Mouse (Mus musculus): ENCODE results near the gene Dapp1.
"Not testable (repeated sequence)": the region's sequence is repeated elsewhere in the genome, so short reads cannot be mapped to it uniquely, and the experiment has no call there.

Gene Dapp1

DNA sequence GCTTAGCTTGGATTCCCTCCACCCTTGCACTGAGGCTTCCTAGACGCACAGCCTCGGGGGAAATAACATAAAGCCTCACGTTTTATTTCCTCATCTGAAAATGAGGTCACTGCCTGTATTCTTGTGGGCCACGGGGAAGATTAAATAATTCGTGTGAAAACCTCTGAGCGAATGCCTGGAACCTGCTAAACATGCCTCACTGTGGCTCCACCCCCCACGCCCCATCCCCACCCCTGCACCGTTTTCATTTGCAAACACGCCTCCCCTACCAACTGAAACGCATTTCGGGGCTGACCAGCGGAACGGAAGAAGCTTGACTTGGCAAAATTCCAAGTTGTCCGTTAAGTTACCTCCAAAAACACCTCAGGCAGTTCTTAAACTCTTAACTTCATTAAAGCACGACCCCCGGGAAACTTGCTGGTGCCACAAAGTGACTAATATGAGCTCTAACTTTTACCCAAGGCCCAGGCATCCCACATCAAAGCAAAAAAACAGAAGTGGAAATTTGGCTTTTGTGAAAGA is 25.7 kb downstream of the Dapp1 start:
- no peak for DNase-seq (ENCODE audit: extremely low read depth, insufficient read length, low spot score)

DNA sequence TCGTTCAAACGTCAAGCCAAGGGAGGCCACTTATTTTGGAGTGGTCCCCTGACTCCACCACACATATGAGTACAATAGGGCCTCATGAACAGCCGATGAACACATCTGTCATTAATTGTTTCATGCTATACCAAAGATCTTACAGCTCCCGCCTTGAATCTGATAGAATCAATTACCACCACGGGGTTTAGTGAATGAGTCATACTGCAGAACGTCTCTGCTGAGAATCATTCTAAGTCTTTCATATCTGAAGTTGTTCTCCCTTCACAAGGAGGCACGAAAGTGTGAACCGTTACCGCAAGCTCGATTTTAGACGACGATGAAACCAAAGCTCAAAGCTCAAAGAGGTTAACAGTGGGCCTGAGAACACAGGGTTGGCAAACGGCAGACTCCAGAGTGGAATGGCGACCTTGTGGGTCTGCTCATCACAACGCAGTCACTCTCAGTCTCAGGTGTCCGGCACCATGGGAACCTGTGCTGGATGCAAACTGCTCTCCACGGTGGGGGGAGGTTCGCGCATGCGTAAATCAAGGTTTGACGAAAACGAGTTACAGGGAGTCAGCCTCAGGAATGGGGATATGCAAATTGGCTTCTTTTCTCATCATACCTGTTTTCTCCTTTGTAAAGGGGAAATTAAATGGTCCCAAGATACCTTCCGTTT is 27.0 kb downstream of the Dapp1 start:
- DNase-seq (ENCODE audit: extremely low read depth, insufficient read length, low spot score): no peak

DNA sequence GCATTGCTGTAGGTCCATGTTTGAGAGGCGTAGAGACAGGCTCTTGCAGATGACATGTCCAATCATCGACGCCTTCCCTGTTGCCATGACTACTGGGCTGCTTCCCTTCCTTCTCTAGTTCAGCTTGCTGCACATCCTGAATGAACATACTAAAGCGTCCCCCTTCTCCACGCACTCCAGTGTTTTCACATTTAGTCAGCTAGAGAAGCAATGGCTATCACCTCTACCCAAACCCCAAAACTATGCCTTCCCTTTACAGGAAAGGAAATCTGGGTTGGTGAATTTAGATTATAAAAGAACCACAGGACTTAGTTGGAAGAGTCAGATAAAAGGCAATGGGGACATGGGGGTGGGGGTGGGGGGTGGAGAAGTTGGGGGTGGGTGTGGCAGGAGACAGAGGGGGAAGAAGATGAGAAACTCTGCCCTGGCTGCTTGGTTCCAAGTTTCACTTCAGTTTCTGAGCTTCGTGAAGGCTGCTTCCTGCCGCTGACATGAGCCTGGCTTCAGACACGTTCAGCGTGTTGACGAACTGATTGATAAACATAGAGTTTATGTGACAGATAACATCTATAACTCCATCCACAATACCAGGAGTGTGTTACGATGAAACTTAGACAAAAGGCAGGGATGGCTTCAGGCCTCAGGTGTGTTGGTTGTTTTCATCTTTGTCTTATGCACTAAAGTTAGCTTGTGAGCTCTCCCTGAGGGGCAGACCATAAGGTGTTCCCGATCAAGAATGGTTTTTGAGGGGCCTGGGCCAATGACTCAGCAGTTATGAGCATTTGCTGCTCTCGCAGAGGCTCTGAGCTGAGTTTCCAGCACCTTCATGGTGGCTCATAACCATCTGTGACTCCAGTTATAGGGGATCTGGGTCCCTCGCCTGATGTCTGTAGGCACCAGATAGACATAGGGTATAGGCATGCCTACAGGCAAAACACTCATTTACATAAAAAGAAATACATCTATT is 28.1 kb downstream of the Dapp1 start:
- no peak for DNase-seq (ENCODE audit: extremely low read depth, insufficient read length, low spot score)

DNA sequence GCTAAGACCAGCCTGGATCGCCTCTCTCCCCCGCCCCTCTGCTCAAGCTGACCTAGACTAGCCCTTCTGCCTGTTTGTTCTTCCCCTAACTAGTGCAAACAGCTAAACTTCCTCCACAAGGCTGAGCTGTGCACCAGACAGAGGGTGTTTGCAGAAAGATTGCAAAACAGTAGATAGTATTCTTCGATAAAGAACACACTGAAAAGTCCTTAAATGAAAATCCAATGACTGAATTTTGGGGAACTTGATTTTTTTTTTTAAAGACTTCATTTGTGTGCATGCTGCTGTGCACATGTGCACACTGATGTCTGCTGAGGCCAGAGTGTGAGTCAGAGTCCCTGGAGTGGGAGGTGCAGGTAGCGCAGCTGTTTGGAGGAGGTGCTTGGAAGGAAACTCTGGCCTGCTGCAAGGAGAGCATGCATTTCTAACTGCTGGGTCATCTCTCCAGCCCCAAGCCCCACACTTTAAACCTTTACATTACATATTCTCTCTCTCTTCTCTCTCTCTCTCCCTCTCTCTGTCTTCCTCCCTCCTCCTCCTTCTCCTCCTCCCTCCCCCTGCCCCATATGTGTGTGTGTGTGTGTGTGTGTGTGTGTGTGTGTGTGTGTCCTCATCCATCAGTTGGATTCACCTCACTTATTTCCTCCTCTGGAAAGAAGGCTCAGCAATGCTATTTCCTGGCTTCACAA is 29.0 kb downstream of the Dapp1 start:
- peak; percentile 67 for DNase-seq (ENCODE audit: extremely low read depth, insufficient read length, low spot score)

DNA sequence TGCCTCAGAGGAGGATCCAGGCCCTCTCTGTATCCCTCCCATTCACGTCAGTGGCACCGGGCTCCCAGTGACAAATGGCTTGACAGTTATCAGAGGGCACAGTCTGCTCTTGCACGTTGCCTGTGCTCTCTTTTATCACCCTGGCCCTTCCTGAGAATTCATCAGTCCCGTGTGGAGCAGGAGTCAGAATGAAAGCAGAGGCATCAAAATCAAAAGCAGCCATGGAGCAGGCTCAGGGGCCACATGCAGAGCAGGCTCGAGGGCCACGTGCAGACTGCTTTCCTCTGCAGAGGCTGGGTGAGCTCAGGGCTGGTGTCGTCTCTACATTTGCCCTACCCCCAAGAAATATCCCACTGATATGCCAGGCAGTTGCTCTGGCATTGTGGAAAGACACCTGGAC is 29.5 kb downstream of the Dapp1 start:
- DNase-seq (ENCODE audit: extremely low read depth, insufficient read length, low spot score): no peak

DNA sequence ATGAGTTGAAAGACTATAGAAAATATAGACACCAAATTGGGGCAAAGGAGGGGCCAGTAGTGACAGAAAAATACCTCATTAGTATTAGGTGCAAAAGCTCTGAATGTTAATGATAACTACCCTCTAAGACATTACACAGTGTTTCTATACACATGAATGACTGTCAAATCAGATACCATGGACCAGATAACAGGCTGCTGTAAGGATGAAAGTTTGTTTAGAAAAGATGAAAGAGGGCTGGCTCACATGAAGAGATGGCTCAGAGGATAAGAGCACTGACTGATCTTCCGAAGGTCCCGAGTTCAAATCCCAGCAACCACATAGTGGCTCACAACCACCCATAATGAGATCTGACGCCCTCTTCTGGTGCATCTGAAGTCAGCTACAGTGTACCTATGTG is 30.0 kb downstream of the Dapp1 start:
- DNase-seq (ENCODE audit: extremely low read depth, insufficient read length, low spot score): not testable (repeated sequence)

DNA sequence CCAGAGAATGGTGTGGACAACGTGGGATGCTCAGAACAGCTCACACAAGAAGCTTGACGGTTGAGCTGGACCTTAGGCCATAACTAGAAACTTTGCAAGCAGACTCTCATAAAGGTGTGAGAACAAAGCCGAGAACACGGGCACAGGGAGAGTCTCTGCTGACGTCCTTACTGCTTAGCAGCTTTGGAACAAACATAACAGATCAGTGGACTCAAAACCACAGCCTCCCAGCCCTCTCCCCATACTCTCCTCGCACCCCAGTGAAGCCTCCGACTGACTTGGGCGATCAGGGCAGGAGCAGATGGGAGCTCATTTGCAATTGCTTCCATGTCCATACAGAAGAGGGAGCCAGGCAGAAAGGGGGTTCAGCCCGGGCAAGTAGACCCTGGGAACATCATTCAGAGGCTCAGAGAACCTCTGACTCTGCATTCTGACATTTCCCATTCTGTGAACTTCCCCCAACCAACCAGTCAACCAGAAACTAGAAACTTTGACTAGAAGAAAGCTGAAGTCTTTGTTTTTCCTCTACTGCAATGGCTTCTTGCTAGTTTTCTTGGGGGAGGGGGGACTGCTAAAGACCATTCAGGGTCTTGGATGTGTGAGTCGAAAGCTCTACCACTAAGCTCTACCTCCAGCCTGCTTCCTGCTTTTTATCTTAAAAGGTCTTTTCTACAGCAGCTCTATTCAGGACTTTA is 31.0 kb downstream of the Dapp1 start:
- no peak for DNase-seq (ENCODE audit: extremely low read depth, insufficient read length, low spot score)

DNA sequence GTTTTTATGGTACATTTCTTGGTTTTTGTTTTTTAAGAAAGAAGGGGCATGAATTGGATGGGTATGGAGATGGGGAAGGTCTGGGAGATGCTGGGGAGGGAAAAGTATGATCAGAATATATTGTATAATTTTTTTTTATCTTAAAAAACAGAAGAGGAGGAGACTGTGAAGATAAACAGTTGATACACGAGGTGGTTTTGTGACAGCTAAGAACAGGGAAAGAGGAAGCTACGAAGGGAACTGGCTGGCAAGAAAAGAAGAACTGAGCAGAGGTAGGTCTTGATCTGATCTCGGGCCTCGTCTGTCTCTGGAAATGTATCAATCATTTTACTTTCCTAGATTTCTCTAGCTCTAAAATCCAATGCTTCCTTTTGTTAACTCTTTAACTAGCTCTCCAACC is 33.8 kb downstream of the Dapp1 start:
- DNase-seq (ENCODE audit: extremely low read depth, insufficient read length, low spot score): no peak

DNA sequence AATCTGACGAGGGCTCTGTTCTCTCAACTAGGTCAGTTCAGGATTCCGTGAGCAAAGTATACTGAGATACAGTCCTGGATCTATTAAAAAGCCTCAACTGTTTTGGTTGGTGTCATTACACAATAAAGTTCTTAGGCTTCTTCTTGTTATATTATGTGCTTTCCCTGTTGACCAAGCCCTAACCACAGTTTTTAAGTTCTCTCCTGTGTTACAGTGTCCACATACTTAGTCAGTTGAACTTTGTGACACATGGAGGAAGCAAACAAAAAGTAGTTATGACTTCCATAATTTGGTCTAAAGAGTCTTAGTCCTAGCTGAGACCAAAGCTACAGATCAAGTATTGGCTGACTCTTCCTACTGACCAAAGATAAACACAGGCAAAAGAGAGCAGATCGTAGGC is 34.5 kb downstream of the Dapp1 start:
- no peak for DNase-seq (ENCODE audit: extremely low read depth, insufficient read length, low spot score)

DNA sequence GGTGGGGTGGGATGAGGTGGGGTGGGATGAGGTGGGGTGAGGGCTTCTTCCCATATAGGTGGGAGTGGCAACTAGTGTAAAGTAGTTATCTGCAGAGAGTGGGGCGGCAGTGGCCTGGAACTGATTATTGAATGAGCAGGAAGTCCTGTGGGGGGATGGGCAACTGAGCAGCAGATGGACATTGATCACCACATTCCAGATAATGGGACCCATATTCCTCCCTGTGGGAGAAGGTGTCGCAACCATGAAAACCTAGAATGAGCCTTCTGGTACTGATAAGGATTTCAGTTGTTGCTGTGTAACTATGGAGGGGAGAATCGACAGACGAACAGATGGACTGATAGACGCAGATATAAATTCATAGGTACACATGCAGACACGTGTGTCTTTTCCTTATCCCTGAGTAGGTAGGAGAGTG is 37.6 kb downstream of the Dapp1 start:
- no peak for DNase-seq (ENCODE audit: extremely low read depth, insufficient read length, low spot score)

DNA sequence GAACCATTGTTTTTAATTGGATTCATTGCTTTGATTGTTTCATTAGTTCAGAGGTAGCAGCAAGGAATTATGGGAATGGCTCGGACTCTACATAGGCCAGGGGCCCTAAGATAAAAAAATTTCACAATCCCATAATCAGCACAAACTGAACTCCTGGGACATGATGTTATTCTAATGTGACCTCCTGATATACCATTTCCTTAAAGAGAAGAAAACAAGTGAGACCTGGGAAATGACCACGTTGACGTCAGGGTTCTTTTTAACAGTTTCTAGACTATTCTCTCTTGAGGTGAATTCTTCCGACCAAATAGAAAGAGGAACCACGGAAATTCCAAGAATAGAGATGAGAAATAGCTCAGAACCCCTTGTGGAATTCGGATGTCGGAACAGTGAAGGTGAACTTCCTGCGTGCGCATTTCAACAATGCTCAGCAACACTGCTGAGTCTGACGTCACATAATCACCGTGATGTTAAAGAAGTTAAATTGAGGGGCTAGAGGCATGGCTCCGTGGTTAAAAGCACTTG is 39.2 kb downstream of the Dapp1 start:
- DNase-seq (ENCODE audit: extremely low read depth, insufficient read length, low spot score): no peak

DNA sequence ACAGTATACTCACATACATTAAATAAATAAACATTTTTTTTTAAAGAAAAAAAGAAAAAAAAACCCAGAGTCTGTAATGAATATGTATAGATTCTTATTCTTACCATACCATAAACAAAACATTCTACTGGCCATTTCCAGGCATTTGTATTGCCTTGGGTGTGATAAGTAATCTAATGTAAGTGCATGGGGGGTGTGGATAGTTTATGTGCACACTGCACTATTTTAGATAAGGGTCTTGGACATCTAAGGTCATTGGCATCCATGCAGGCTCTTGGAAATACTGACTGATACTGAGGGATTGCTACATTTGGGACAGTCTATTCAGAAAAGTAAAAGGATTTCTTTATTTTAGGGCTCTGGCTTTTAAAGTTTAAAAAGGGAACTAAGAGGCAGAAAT is 39.8 kb downstream of the Dapp1 start:
- DNase-seq (ENCODE audit: extremely low read depth, insufficient read length, low spot score): no peak

DNA sequence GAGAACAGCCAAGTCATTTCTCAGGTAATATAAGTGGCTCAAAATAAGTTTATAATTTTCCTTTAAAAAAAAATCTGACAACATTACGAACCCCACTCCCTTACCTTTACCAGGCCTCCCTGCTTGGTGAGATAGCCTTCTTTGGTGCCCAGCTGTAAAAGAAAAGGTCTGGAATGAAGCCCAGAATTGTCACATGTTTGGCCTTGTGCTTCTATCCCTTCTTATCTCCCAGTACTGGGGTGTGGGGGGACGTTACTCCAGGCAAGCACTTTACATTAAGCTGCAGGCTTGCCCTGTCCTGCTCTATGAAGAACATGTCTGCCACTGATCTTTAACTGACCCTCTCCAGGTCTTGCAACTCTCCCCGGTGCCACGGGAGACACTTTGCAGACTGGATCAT is 40.6 kb downstream of the Dapp1 start:
- no peak for DNase-seq (ENCODE audit: extremely low read depth, insufficient read length, low spot score)

DNA sequence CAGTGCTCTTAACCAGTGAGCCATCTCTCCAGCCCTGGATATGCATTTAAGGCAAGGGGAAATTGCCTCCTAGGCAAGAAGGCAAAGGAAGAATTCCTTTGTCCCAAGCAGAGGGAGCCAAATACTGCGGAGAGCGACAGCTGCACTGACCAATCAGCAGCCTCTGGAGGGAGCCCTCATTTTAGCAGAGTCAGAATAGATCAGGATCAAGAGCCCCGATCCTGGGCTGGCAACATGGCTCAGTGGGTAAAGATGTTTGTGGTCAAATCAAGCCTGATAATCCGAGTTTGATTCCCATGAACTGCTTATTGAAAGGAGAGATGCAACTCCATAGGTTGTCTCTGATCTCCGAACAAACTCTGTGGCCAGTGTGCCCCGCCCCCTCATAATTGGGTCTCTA is 42.7 kb downstream of the Dapp1 start:
- DNase-seq (ENCODE audit: extremely low read depth, insufficient read length, low spot score): no peak

DNA sequence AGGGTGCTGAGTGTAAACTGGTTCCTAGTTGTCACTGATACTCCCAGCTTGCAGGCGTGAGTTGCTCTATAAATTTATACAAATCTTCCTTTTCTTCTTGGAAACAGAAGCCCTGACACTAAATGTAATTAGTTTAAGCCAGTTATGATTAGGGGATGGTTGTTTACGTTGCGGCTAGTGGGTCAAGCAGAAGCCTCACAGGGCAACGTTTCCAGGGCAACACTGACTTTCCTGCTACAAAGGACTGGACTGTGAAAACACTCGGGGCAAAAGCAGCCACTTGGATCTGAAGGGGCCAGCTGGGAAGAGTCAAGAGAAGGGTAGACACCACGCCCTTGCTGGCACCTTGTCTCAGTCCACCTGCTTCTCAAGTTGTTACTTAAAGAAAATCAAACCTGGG is 44.8 kb downstream of the Dapp1 start:
- no peak for DNase-seq (ENCODE audit: extremely low read depth, insufficient read length, low spot score)

DNA sequence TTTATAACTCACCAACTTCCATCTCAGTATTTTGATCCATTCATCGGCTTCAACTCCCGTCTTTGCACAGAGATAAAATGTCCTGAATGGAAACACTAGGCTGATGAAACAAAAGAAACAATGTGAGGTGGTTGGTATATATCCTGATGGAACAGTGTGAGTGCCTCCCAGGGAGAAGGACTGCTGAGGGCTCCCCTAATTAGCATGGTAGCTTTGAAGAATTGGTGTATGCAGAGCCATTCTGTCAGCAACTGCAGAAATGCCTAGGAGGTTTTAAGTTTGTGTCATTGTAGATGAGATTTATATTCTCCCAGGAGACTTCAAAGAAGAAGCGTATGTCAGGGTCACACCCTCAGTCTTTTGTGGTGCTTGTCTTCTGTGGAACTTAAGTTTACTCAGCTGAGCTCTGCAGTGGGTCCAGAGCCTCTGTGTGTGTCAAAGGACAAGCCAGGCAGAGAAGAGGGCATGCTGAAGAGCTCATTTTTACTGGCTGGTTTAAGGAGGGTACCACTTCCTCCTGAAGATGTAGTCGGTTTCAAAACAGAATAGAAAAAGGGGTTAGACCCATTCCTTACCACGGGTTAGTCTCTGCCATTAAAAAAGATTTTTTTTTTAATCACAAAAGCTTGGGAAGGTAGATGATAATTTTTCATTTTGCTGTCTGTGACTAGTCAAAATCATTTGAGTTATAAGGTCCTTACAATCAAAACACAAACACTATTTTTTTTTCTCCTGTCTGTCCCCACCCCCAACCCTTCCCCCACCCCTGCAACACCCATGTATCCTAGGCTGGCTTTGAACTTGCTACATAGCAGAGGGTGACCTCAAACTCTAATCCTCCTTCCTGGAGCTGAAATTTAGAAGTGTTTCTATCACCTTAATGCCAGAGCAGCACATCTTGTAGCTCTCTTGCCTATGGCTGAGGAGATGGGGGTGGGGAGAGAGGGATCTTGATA is 45.5 kb downstream of the Dapp1 start:
- DNase-seq (ENCODE audit: extremely low read depth, insufficient read length, low spot score): no peak

DNA sequence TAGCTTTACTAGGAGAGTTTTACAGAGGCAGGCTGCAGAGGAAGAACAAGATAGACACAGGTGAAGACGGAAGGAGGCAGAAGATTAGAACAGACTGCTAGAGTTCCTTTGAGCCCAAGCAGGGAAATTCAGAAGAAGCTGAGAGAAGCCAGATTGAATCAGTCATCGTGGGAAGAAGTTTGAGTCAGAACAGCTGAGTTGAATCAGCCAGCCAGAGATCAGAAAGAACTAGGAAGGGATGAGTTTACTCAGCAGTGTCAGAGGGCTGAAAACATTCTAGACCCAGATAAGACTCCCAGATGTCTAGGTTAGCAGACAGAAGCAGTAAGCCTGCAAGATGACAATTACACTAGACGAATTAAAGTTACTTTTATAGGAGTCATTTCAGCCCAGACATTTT is 47.4 kb downstream of the Dapp1 start:
- no peak for DNase-seq (ENCODE audit: extremely low read depth, insufficient read length, low spot score)

DNA sequence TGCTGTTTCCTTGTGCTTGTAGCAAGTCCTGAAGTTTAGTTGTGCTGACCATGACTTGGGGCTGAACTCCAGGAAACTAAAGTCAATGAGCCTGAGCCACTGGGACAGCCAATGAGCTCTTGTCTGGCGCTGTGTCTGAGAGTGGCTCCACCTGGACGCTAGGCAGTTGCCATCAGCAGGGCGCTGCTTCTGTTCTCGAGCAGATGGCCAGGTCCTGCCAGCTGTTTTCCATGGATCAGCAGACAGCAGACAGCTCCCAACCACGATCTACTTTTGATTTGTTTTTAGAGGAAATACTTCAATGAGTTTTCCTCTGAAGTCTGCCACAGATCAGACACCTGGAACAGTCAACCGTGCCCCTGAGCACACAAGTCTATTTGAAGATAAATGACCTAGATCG is 48.6 kb downstream of the Dapp1 start:
- no peak for DNase-seq (ENCODE audit: extremely low read depth, insufficient read length, low spot score)

DNA sequence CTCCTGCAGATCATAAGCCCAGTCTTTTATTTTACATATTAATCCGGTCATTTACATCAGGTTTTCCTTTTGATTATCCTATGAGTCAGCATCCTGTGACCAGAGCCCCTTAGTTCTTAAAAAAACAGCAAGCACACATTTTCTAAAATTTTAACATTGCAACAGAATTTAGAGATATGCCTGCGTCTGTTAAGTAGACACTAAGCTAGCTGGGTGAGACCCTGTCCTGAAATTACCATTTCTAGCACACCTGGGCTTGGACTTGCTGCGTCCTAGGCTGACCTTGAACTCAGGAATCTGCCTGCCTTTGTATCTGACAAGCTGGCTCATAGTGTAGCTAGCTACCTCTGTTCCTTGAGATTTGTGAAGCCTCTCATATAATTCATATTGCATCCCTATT is 51.4 kb downstream of the Dapp1 start:
- no peak for DNase-seq (ENCODE audit: extremely low read depth, insufficient read length, low spot score)

Data from 3134 (cell line).